Mouse (Mus musculus) adrenal gland, adult 8-10 months (tissue): ENCODE results near the gene Ulk4. TPM values are rescaled to one million over a fixed set of nuclear protein-coding genes. Genes with fewer than 3 reads are reported as not detected.
A peak's percentile ranks its signal among the peaks of the same experiment; 100 is the strongest.

Experiments
- DNase-seq: peaks from one replicate; pipeline ENCODE4 v3.0.0; 2022
- total RNA-seq, 4 experiments: library from RNA; stranded (reverse); gene quantifications; 2 replicates each; pipeline ENCODE4 v1.2.4; 2022

Ulk4 gene
- total RNA-seq, 4 experiments from 2014 or later: 1.7 to 4.8 (median 2.6) TPM

- DNase-seq: no peak
Measured at GRCm38 (mm10) chr9:121299976-121300570, 23.1 kb upstream of the Ulk4 start.

DNA sequence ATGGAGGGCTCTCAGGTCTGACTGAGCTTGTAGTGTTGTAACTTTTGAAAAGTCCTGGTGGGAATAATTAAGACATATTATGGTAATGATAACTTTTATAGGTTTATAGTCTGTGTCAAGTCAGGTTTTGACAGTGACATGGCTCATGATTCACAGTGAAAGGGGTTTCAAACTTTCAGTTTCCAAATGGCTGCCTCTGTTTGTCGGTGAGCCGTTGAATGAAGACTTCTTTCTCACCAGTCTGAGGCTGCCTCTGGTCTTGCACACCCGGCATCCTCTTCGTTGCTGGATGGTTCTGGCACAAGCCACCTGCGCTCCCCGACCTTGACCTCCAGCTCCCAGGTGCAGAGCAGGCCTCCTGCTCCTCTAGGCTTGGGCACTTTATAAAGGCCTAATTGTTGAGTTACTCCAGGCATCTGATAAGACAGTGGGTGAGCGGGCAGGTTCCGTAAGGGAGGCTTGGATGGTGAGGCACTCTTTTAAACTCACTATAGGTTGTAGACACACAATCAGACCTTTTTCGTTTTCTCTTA lies 22.3 kb upstream of the Ulk4 start:
- no peak for DNase-seq

DNA sequence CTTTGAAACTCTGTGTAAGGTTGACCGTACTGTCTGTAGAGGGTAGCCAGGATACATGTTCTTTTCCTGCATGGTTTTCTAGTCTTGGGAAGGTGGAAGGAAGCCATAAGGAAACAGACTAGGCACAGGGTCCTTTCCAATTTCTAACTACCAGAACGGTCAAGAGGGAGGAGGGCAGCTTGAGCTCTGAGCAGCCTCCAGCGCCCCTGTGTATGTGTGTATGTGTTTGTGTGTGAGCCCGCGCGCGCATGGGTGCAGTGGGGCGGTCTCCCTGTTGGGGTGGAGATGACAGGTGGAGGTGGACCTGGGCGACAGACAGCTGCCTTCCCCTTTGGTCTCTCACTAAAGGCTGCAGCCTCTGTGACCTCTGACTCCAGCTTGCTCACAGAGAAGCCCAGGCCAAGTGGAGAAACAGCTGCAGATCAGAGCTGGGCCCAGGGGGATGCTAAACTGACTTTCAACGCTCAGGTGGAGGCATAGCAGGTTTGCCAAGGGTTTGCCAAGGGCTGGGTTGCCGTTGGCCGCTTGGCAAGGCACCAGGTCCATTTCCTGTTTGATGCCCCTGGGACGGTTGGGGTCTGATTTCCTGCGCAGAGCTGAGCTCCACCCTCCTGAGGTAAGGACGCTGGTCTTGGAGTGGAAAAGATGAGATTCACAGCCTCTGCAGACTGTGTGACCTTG lies 21.6 kb upstream of the Ulk4 start:
- no peak for DNase-seq

DNA sequence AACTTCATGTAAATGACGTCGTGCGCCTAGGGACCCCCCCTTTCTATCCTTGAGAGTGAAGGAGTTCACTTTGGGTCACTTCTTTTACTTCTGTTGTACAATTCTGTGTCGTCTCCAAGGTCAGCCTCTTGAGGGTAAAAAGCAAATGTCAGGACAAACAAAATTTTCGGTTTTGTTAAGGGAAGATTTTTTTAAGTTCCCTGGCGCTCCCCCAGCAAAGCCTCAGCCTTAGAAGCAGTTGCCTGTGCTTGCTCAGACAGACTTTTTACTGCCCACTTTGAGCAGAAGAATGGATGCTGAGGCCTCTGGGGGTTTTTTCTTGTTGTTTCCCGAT lies 21.0 kb upstream of the Ulk4 start:
- DNase-seq: no peak

- DNase-seq: peak; percentile 47
Measured at GRCm38 (mm10) chr9:121297171-121298064, 20.4 kb upstream of the Ulk4 start, which contains the start of gene Trak1. Gene Trak1 (plus strand): TSS chr9:121297502.

DNA sequence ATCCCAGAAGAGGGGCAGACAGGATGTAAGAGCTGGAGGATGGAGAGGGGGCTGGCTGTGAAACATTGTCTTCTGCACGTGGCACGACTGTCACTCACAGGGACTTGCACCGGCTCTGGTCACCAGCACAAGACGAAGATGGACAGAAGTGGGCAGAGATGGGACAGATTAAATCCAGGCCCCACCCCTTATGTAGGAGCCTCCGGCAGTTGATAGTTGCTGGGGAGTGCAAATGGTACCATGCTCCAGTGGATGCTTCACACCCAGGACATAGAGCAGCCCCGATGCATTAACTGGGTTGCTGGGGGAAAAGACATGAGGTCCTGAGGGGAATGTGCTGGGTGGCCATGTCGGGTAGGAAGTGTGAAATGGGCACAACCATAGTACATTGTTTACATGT lies 18.2 kb upstream of the Ulk4 start:
- DNase-seq: no peak

GRCm38 (mm10) chr9:121293187-121293586 lies 16.2 kb upstream of the Ulk4 start:
- no peak for DNase-seq

DNA sequence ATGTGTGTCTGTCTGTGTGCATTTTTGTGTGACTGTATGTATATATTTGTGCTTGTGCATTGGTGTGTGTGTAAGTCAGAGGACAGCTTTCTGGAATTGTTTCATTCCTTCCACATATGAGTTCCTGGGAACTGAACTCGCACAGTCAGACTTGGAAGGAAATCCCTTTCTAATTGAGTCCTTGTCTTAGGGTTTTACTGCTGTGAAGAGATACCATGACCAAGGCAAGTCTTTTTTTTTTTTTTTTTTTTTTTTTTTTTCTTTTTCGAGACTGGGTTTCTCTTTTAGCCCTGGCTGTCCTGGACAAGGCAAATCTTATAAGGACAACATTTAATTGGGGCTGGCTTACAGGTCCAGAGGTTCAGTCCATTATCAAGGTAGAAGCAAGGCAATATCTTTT lies 14.3 kb upstream of the Ulk4 start:
- DNase-seq: no peak

GRCm38 (mm10) chr9:121286325-121286901 lies 9.4 kb upstream of the Ulk4 start:
- DNase-seq: no peak

DNA sequence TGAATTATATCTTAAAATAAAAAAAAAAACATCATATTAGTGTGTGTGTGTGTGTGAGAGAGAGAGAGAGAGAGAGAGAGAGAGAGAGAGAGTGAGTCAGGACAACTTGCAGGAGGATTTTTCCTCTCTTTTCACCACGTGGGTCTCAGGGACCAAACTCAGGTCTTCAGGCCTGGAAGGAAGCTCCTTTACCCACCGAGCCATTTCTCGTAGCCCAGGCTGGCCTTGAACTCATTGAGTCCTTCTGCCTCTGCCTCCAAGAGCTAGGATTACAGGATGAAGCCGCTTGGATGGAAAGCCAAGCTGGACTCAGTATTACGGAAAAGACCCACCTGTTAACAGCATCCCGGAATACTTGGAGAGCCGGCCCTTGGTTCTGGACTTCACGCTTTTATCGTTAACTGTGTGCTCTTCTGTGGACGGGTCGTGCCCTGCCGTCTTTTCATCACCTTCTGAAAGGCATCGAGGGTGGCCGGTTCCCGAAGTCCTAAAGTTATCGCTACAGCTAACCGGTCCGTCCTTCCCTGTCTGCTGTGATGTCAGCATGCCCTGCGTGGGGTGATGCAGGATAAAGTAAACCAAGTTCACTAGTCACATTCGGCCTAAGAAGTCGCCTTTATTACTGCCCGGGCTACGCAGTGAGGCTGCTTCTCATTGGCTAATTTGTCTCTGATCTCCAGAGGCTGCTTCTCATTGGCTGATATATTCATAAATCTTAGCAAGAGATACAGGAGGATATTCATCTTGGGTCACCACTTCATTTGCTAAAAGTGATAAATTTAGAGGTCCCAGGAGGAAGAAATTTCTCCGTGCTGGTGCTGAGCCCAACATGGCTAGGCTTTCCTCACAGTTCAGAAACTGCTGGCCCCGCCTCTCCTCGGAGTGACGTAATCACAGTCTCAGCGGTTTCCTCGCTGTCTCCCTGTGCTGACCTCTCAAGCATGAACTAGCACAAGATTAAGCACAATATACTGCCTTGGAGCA lies 8.6 kb upstream of the Ulk4 start:
- peak; percentile 58 for DNase-seq

- no peak for DNase-seq
Measured at GRCm38 (mm10) chr9:121284422-121284821, 7.4 kb upstream of the Ulk4 start.

DNA sequence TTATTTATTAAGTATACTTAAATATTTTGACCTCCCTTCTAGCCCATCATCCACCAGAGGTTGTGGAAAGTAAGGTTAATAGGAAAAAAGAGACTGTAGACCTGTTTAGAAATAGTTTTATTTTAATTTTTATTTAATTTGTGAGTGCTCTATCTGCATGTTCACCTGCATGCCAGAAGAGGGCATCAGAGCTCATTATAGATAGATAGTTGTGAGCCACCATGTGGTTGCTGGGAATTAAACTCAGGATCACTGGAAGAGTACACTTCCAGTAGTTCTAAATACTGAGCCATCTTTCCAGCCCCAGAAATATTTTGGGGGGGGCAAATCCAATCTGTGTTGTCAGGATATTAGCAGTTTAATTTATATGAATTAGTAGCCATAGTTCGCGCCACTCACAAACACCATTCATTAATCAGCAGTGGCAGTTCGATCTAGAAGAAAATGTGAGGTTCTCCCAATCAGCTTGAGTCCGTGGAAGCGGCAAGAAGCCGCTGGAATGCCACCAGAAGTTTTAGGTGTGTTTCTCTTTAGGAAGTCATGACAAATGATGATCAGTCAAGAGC lies 6.7 kb upstream of the Ulk4 start:
- DNase-seq: no peak

GRCm38 (mm10) chr9:121281891-121282290 lies 4.9 kb upstream of the Ulk4 start:
- no peak for DNase-seq

DNA sequence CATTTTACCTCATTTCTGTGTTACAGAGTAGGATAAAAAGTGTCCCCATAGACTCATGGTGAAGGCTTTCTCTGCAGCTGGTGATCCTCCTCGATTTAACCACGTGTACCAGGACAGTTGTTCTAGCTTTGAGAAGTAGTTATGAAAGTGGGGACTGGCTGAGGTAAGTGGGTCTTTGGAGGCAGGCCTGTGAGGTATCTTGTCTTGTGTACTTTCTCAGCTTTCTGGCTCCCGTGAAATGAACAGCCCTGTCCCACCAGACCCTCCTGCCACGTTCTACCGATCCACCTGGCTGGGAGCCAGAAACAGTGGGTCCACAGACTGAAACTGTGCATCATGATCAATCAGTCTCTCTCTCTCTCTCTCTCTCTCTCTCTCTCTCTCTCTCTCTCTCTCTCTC lies 2.2 kb upstream of the Ulk4 start:
- no peak for DNase-seq

DNA sequence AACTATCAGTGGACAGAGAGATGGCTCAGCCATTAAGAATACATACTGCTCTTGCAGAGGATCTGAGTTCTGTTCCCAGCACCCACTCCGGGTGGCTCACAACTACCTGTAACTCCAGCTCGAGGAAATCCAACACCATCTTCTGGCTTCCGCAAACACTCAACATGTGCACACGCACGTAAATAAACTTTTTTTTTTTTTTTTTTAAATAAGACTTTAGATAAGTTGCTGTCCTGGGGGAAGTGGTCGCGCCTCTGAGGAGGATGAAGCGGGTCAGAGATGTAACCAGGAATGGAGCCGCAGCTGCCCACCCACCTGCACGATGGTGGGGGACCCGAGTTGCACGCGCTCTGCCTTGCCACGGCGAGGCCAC lies 266 bp downstream of the Ulk4 start:
- no peak for DNase-seq

- DNase-seq: no peak
Measured at GRCm38 (mm10) chr9:121271561-121271960, 5.4 kb downstream of the Ulk4 start.

DNA sequence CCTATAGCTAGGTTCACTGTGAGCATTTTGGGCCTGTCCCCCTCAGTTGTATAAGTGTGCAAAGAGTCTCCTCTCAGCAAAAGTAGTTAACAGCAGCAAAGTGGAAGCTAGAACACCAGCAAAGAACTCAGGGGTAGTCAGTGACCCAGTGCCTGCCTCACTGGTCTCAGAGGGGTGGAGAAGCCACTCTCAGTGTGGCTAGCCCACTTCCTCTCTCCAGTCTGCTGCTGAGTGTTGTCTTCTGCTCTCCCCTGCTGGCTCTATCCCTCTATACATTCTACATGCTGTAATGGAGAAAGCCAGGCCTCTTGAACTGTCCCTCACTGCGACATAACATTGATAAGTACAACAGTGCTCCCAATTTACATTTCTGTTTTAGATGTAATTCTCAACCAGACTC lies 5.8 kb downstream of the Ulk4 start:
- no peak for DNase-seq

GRCm38 (mm10) chr9:121265307-121265706 lies 11.7 kb downstream of the Ulk4 start:
- no peak for DNase-seq

GRCm38 (mm10) chr9:121257106-121257505 lies 19.9 kb downstream of the Ulk4 start:
- DNase-seq: no peak

- DNase-seq: no peak
Measured at GRCm38 (mm10) chr9:121254761-121255160, 22.2 kb downstream of the Ulk4 start.

DNA sequence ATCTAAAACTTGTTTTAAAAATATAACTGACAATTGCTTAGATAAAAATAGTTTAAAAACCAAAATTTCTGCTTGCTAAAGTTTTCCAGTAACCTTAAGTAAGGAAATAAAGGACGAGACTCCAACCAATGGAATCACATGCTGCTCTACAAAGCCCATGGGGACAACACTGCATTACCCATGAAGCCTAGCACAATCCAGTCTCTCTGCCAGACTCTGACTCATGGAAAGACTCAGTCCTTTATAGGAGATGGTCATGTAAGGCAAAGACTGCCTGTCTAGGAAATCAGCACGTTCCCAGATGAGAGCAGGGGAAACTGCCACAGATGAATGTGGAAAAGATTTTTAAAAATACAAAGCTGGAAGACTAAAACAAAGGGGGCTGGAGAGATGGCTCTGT lies 23.0 kb downstream of the Ulk4 start:
- DNase-seq: no peak
